Mouse (Mus musculus) erythroid progenitor cell, adult 5-6 weeks (primary cell): ENCODE measurements at regions not wholly inside any gene's neighbourhood (a gene's known extent, or its start where the extent isn't known, plus 50 kb on each side); places are given as distances from the start of the nearest gene placed in this dataset.

ENCODE experiments used
- ATAC-seq: replicated peaks from 2 replicates; pipeline ENCODE4 v1.8.0; 2016; ENCODE audit warnings: moderate number of reproducible peaks, mild to moderate bottlenecking, moderate TSS enrichment, inconsistent platforms; ENCODE audit not compliant: poor library complexity, low FRiP score, severe bottlenecking

GRCm38 (mm10) chr2:75133298-75134080, 307.9 kb downstream of the Mtx2 start:
- ATAC-seq: no peak

- no peak for ATAC-seq
Measured at GRCm38 (mm10) chr2:75136618-75137017, 311.0 kb downstream of the Mtx2 start.

GRCm38 (mm10) chr2:75137133-75137982, 311.8 kb downstream of the Mtx2 start:
- ATAC-seq: no peak

- ATAC-seq: no peak
Measured at GRCm38 (mm10) chr2:75137983-75138745, 312.6 kb downstream of the Mtx2 start.

GRCm38 (mm10) chr2:75138746-75139060, 313.1 kb downstream of the Mtx2 start:
- no peak for ATAC-seq

- ATAC-seq: no peak
Measured at GRCm38 (mm10) chr2:75139544-75139943, 313.9 kb downstream of the Mtx2 start.

- ATAC-seq: no peak
Measured at GRCm38 (mm10) chr2:75142675-75143074, 317.1 kb downstream of the Mtx2 start.

GRCm38 (mm10) chr2:75144861-75145260, 319.3 kb downstream of the Mtx2 start:
- ATAC-seq: no peak

- ATAC-seq: no peak
Measured at GRCm38 (mm10) chr2:75146256-75146655, 320.7 kb downstream of the Mtx2 start.

- no peak for ATAC-seq
Measured at GRCm38 (mm10) chr2:75147399-75147798, 321.8 kb downstream of the Mtx2 start.

GRCm38 (mm10) chr2:75147967-75148366, 322.4 kb downstream of the Mtx2 start:
- no peak for ATAC-seq

GRCm38 (mm10) chr2:75149036-75149435, 323.4 kb downstream of the Mtx2 start:
- no peak for ATAC-seq

- ATAC-seq: no peak
Measured at GRCm38 (mm10) chr2:75149562-75149961, 324.0 kb downstream of the Mtx2 start.

- no peak for ATAC-seq
Measured at GRCm38 (mm10) chr2:75150986-75151385, 325.4 kb downstream of the Mtx2 start.

- no peak for ATAC-seq
Measured at GRCm38 (mm10) chr2:75151519-75151918, 325.9 kb downstream of the Mtx2 start.

- no peak for ATAC-seq
Measured at GRCm38 (mm10) chr2:75152477-75152990, 326.9 kb downstream of the Mtx2 start.

GRCm38 (mm10) chr2:75154448-75154847, 328.8 kb downstream of the Mtx2 start:
- no peak for ATAC-seq

GRCm38 (mm10) chr2:75158581-75158980, 333.0 kb downstream of the Mtx2 start:
- no peak for ATAC-seq

GRCm38 (mm10) chr2:75161075-75161474, 335.5 kb downstream of the Mtx2 start:
- ATAC-seq: no peak

- ATAC-seq: no peak
Measured at GRCm38 (mm10) chr2:75164987-75165386, 339.4 kb downstream of the Mtx2 start.
